Mouse (Mus musculus) liver (tissue): ENCODE data around the gene Ube2d3.
"Not testable (repeated sequence)": the region's sequence is repeated elsewhere in the genome, so short reads cannot be mapped to it uniquely, and the experiment has no call there.

Experiments used
- DNase-seq: peaks from one replicate; pipeline ENCODE4 v3.0.0-alpha.2; 2020; ENCODE audit warnings: mixed read lengths

The Ube2d3 gene

DNA sequence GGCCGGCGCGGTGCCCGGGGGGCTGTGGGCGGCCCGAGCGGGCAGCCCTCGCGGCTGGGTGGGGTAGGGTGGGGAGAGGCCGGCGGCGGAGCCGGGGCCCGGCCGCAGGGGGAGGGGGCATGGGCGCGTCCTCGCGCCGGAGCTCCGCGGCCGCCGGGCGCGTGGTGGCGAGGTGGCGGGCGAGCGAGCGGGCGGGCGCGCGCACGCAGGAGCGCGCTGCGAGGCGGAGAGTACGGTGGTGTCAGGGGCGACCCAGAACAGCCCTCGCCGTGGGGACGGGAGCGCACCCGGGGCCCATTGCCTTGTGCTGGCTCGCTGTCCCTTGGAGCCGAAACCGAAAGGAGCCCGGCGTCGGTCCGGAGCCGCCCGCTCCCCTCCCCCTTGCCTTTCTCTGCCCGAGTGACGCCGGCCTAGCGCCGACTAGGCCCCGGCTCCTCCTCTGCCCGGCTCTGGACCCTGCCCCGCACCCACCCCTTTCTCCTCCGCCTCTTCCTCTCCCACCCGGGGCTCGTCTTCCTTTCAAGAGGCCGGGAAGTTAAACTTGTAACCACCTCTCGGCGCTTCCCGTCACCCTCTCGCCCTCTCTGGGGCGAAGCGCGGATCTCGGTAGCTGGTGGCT is 1.1 kb downstream of the Ube2d3 start:
- DNase-seq: peak; percentile 85

DNA sequence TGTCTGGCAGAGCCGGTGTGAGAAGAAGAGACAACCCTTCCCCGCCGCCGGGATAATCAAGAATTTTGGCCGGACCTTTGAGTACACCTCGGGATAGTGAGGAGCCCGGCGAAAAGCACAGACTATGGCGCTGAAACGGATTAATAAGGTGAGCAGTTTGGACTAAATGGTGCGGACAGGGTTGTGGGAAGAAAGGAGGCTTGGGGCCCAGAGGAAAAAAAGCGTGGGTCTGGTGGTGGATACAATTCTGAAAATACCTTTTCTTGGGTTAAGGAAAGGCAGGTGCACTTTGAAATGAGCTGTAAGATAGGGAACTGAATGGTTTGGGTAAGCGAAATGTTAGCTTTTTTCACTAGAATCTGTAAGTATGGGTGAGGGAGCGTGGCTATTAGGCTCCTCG is 1.7 kb downstream of the Ube2d3 start:
- no peak for DNase-seq

DNA sequence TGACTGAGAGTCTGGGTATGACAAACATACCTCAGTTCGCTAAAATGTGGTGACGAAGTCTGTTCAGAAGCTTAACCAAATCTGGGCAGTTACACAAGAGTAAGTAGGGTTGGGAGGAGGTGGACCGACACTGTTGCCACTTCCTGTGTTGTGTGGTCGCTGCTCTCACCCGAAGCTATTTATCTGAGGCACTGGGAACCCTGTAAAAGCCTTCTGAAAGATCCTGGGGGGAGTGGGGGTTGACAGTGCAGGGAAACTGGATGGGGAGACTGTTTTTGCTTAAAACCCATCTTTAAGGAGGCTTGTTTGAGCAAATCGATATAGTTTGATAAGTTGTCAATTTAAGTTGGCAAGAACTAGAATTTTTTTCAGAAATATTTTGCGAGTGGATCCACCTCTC is 2.3 kb downstream of the Ube2d3 start:
- DNase-seq: peak; percentile 66

DNA sequence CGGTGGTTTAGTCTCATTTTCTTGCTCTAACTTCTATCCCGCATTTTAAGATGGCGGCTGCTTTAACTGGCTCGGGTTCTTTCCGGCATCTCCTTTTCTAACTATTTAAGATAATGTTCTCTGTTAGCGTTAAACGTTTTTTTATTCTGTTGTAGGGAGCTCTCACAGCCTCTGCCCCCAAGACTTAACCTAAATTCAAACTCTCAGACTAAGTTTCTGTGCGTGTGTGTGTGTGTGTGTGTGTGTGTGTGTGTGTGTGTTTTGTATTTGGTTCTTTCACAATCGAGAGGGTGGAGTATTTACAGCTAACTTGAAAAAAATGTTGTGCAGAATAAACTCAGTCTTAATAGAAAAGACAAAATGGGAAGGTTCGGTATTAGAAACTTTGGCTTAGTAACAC is 2.7 kb downstream of the Ube2d3 start:
- no peak for DNase-seq

DNA sequence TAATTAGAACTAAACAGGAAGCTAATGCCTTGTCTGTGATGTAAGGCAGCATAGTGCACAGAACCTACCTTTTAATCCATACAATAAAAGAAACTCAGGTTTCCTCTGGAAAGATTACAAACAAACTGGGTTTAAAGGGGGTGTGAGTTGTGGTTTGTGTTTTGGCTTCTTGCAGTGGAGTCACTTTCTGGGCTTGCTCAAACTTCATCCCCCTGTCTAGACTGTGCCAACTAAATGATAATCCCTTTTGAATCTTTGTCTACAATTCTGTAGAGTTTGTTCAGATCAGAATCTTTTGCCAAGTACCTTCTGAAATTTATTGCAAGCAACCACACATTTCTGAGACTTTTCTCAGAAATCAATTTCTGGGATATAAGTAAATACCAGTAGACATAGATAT is 7.0 kb downstream of the Ube2d3 start:
- DNase-seq: no peak

DNA sequence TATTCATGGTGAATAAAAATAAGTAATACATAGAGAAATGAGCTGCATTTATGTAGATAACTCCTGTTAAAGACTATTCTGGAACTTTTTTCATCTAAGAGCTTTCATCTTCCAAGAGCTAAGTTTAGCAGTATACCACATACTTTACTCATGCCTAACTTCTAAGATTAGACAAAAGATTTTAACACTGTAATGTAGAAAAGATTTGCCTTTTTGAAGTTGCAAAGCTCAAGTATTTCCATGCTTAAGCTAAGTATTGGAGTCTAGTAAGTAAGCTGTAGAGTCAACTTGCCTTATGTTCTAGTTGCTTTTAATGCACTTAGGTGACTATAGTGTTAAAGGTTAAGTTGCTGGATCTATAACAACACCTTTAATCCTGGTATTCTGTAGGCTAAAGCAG is 21.0 kb downstream of the Ube2d3 start:
- no peak for DNase-seq

DNA sequence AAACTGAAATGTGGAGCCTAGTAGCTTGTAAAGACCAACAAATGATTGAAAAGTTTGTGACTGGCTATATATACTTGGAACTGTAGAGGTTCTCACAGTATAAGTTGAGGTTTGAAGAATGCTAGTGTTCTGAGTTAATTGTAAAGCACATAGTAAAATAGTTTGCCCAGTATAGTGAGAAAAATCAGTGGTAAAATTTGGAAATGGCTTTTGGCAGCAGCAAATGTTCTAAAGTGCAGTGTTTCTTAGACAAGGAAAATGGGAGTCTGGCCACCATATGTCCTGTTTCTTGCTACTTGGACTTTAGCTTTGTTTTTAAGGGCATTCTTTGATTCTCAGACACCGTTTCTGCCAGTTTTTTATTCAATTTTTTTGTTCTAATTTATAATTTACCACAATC is 30.5 kb downstream of the Ube2d3 start:
- DNase-seq: no peak

DNA sequence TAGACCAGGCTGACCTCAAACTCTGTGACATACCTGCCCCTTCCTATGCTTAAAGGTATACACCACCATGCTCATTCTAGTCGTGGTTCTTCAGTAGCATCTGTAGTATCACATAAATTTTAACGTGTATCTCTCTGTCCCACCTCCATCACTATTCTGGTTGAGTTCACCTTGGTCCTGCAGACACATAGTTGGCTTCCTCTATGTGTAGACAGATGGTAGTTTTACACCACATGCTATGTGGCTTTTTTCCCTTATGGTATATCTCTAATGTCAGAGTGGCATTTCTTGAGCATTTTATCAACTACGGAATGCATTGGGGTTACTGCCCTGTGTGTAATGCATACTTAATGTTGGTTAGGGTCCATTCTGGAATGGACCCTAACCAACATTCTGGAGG is 31.2 kb downstream of the Ube2d3 start:
- no peak for DNase-seq

DNA sequence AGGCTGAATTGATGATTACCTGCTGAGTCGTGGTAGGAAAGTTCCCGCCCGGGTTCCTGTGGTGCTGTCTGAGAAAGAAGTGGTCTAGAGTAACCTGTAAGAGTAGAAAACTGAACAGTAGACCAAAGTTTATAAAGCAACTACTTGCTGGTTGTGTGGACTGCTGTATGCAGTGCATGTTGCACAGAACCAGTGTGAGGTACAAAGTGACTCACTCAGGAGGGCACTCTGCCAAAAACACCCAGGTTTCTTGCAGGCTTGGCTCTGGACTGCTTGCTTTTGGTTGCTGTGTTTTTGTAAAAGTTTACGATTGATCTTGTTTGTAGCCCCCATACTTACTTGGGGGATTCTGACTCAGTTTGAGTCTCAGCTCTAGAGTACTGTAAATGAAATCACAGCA is 32.0 kb downstream of the Ube2d3 start:
- DNase-seq: no peak

DNA sequence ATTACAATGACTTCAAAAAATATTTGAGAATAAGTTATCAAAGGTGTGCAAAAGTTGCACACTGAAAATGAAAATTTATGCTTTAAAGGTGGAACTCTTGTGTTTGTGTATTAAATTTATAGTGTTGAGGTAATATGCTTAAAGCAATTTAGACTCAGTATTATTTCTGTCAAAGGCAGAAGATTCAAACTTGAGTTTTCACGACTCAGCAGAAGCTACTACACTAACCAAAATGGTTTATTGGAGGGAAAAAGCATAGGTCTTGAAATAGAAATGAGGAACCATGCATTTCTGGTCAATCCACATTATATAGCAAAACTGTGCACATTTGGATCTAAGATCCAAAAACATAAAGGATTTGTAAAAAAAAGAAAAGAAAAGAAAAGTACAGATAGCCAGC is 32.9 kb downstream of the Ube2d3 start:
- no peak for DNase-seq

DNA sequence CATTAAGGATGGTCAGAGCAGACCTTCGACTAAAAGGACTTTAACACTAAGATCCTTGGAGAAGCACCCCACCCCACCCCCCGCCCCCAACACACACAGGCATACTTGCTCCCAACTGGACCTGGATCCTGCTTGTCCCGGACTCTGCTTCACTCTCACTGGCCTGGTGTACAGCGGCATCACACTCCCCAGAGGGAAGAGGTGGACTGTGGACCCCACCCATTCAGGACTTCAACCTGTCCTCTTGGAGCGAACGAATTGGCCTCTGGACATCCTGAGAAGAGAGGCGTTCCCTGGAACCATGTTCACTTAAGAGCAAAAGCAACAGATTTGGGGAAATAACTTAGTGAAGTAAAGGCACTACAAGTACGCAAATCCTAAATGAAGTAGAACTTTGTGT is 37.1 kb downstream of the Ube2d3 start:
- no peak for DNase-seq

DNA sequence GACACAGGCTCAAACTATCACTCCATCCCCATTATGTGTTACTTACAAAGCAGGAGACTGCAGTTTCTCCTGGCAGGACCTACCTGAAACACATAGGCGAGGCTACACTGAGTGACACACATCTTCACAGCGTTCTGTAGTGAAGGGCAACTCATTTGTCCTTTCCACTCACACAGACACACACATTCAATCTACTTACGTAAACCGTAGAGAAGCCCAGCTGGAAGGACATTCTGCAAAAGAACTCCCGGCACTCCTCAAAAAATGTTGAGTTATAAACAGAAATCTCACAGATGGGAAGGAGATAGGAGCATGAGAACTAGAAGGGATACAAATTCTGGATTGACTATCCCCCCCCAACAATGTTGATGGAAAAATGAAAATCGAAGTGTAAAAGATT is 38.3 kb downstream of the Ube2d3 start:
- no peak for DNase-seq

DNA sequence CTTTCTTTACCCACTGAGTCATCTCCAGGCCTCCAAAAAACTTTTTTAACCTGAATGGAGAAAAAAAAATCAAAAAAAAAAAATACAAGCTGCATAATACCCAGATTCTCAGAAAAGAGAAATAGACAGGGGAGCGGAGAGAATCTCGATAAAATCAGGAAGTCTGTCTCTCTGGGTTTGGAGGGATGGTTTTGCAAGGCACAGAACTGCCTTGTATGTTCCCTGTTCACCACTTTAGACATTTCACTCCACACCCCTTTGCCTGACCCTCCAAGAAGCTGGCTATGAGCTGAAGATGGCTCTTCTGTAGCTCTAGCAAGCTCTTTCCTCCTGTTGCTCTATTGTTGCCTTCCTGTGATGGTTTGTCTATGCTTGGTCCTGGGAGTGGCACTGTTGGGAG is 39.0 kb downstream of the Ube2d3 start:
- no peak for DNase-seq

DNA sequence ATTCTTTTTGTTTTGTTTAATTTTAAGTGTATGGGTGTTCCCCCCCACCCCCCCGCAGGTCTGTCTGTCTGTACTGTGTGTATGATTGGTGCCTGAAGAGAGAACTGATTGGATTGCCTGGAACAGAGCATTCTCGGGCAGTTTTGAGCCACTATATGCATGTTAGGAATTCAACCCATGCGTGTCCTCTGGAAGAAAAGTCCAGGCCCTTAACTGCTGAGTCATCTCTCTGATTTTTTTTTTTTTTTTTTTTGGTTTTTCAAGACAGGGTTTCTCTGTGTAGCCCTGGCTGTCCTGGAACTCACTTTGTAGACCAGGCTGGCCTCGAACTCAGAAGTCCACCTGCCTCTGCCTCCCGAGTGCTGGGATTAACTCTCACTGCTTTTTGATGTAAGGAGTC is 41.1 kb downstream of the Ube2d3 start:
- DNase-seq: not testable (repeated sequence)

DNA sequence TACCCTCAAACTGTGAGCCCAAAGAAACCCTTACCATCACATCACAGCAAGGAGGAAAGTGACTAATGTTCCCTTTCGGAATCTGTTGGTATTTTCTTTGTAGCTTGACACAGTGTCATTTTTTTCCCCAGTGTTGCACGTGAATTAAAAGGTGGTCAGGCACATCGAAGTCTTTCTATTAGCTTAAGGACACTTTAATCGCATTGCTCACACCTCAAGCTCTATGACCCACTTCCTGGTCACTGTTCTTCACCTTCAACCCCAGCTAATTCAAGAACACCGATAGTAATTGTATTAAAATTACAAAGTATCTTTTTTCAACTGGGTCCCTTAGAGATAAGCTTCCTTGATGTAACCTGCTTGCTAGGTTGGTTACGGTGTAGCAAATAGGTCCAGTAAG is 42.8 kb downstream of the Ube2d3 start:
- DNase-seq: no peak

DNA sequence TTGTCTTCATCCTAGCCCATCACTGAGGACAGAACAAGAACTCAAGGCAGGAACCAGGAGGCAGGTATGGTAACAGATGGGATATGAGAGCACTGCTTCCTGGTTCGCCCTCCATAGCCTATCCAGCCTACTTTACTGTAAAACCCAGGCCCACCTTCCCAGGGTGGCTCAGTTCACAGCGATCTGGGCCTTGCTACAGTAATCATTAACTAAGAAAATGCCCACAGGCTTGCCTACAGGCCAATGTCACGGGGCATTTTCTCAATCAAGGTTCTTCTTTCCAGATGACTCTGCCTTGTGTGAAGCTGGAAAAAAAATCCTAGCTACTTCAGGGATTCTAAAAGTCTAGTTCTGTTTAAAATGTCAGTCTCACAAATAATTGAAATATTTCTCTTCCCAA is 43.7 kb downstream of the Ube2d3 start:
- DNase-seq: no peak

DNA sequence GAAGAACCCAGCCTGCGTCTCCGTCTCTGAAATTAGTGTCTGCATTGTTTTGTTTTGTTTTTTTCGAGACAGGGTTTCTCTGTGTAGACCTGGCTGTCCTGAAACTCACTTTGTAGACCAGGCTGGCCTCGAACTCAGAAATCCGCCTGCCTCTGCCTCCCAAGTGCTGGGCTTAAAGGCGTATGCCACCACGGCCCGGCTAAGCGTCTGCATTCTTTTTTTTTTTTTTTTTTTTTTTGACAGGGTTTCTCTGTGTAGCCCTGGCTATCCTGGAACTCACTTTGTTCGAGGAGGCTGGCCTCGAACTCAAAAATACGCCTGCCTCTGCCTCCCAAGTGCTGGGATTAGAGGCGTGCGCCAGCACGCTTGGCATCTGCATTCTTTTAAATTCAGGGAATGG is 46.7 kb downstream of the Ube2d3 start:
- DNase-seq: not testable (repeated sequence)

DNA sequence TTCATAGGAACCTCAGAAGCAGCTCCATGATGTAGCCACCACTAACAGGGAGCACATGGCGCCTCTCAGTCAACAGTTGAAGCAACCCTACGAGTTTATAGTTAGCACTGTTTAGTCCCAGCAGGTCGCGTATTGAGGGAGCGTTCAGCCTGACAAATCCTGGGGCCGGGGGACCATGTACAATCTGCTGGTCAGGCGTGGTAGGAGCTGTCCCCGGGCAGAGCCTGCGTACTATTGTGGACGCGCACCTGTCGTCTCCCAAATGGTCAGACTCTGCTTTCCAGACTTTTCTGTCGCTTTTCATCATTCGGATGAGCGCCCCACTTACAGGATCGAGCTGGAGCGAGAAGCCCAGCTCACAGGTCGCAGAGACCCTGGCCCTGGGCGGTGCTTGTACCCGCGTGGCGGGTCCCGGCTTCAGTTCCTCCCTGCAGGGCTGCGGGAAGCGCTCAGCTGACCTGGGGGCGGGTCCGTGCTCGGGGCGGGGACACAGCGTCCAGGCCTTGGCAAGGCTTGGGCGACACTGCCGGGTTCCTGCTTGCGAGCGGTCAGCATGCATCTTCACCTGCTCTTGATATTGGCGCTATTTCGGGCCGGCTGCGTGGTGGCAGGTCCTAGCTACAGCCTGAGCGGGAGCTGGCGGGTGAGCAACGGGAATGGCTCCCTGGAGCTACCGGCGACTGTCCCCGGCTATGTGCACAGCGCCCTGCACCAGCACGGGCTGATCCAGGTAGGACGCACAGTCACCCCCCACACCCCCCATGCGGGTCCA is 47.4 kb downstream of the Ube2d3 start, which contains the start of gene Manba:
Manba (plus strand) TSS at position 484 of the 772 bp plus-strand sequence.
- peak; percentile 84 for DNase-seq

DNA sequence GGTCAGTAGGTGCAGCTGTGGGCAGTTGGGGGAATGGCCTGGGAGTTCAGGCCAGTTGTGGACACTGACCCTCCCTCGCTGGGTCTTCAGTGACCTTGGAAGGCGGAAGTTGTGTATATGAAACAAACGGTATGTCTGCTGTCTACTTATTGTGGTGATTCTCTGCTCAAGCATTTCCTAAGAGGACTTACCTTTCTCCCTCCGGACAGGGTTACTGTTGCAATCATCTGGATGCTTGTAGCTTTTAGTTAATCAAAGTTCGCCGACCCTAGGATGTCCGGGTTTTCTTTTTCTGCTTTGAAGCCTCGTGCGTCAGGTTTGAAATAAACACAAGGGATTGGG is 47.9 kb downstream of the Ube2d3 start:
- no peak for DNase-seq

DNA sequence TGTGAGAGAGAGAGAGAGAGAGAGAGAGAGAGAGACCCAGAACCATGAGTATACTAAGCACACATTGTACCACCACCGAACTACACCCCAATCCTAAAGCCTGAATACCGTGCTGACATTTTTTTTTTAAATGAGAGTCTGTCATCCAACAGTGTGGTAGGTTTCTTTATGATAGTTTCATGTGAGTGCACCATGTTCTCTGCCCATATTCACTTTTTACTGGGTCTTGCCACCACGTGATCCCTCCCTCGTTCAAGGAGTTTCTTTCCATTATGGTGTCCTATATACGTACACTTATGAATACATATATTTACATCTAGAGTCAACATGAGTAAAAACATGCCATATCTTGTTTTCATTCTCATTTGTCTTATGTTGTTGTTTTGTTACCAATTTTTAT is 48.4 kb downstream of the Ube2d3 start:
- no peak for DNase-seq

DNA sequence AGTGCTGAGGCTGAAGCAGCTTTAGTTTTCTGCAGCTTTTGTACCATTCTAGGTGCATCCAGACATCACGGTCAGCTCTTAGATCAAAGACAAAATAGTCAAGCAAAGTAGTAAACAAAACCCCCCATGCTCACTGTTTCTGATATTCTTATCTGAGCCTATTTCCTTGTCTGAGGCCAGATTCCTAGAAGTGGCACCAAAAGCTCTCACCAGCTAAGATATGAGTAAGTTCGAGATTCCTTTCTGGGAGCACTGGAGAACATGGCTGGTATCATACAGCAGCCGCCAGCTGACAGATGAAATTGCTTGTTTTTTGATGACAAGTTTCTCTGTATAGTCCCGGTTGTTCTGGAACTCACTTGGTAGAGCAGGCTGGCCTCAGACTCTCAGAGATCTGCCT is 49.9 kb downstream of the Ube2d3 start:
- no peak for DNase-seq

DNA sequence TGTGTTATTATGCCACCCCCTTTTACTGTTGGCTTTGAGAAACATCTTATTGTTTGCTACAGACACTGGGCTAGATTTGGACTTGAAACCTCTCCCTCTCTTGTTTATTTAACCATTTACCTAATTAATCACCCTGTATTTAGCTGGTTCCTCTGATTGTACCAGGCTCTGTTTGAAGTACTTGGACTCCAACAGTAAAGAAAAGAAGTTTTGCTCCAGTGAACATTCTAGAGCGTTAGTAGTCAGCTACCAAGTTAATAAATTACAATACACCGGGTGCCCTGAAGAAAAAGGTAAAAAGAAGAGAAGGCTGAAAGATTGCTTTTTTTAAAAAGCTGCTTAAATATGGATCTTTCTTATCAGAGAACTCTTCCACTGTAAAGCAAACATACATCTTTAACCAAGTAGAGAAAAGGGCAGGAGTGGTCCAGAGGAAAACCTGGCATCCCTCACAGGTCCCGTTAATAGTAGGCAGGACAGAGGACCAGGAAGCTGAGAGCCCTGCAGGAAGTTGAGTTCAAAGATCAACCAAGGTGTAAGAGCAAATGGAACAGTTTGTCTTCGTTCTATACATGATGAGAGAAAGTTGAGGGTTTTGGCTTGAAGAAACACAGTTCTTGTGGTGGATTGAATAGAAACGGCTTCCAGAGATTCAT is 52.0 kb downstream of the Ube2d3 start:
- DNase-seq: no peak

DNA sequence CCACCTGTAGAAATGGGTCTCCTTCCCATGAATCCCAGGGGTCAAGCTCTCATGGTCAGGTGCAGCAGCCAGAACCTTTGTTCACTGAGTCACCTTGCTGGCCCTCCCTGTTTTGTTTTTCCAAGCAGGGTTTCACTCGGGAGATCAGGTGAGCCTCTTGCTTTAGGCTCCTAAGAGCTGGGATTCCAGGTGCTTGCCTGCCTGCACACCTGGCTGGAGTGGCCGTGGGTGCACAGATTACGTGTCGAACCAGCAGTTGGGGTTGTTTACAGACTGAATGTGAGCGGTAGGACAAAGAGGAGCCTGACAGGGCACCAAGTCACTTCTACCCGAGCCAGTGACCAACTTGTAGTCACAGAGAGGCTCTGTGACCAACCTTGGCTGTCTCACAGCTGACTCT is 53.2 kb downstream of the Ube2d3 start:
- DNase-seq: no peak

DNA sequence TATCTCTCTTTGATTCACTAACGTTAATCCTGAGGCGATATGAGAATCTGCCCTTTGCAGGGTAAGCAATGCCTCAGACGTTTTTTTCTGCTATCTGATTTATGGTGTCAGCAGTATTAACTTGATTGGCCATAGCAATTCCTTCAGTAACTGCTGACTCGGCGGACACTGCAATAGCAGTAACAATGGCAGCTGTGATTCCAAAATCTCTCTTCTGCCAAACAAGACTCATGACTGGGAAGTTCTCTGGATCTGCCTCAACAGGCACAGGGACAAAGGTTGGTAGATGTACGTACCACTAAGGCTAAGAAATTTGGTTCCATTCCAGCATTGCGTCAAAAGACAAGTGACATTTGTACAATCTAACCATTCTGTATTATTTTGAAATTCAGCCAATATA is 55.4 kb downstream of the Ube2d3 start:
- DNase-seq: not testable (repeated sequence)
